Mouse (Mus musculus): ENCODE data around the gene Gm7145. TPM values are rescaled to one million over a fixed set of nuclear protein-coding genes. Genes with fewer than 3 reads are reported as not detected.

Gene Gm7145
- total RNA-seq (2023): not detected

GRCm38 (mm10) chr1:117965639-117966038 is at the start of gene Gm7145:
Gene Gm7145, plus strand, starts transcription at chr1:117965939.

GRCm38 (mm10) chr1:117927715-117928114 is 38.0 kb upstream of the Gm7145 start, which contains the start of gene Gm28168:
Gene Gm28168, plus strand, starts transcription at chr1:117928015.

Other genes with a start within 250 kb of the Gm7145 start
- gene B020011L13Rik, start 184.8 kb upstream of the Gm7145 start, total RNA-seq (2023): not detected
- not detected for gene Gm28360, start 135.9 kb upstream of the Gm7145 start, total RNA-seq (2023)
- gene Gm28168, start 37.9 kb upstream of the Gm7145 start, total RNA-seq (2023): not detected
- gene Gm29106, start 210.6 kb downstream of the Gm7145 start, total RNA-seq (2023): not detected